Mouse (Mus musculus) hindbrain, embryonic 11.5 days (tissue): ENCODE data around the gene Krt6a. TPM values are rescaled to one million over a fixed set of nuclear protein-coding genes. Genes with fewer than 3 reads are reported as not detected.
"Not testable (repeated sequence)": the region's sequence is repeated elsewhere in the genome, so short reads cannot be mapped to it uniquely, and the experiment has no call there.

Experiments used
- ATAC-seq: fragments of 200-750 bp; cut with Nextera tagmentation; 2 replicates; pipeline ENCODE4 v1.8.0; 2017; ENCODE audit warnings: mild to moderate bottlenecking, moderate TSS enrichment, moderate library complexity; ENCODE audit not compliant: low FRiP score
- DNase-seq: peaks from one replicate; pipeline ENCODE4 v3.0.0-alpha.2; 2015; ENCODE audit warnings: low spot score
- H3K27ac ChIP-seq: fragments of 300-500 bp; sonication (generic); 2 replicates; pipeline ENCODE4 v1.5.1; 2014; ENCODE audit warnings: mild to moderate bottlenecking, low read depth, low read length
- H3K27me3 ChIP-seq: fragments of 300-500 bp; sonication (generic); 2 replicates; pipeline ENCODE4 v1.6.1; 2014; ENCODE audit warnings: mild to moderate bottlenecking, low read length, moderate library complexity, mixed read lengths; ENCODE audit not compliant: control insufficient read depth, insufficient read depth
- H3K36me3 ChIP-seq: fragments of 300-500 bp; sonication (generic); 2 replicates; pipeline ENCODE4 v1.6.1; 2014; ENCODE audit warnings: mild to moderate bottlenecking, low read length, moderate library complexity, mixed read lengths; ENCODE audit not compliant: control insufficient read depth, insufficient read depth
- H3K4me1 ChIP-seq: fragments of 300-500 bp; sonication (generic); replicated peaks from 2 replicates; pipeline ENCODE4 v1.6.1; 2014; ENCODE audit warnings: low read length, mixed read lengths; ENCODE audit not compliant: control insufficient read depth, insufficient read depth
- H3K4me2 ChIP-seq: fragments of 300-500 bp; sonication (generic); replicated peaks from 2 replicates; pipeline ENCODE4 v1.6.1; 2014; ENCODE audit warnings: mild to moderate bottlenecking, low read depth, low read length
- H3K4me3 ChIP-seq: fragments of 300-500 bp; sonication (generic); 2 replicates; pipeline ENCODE4 v1.5.1; 2014; ENCODE audit warnings: low read depth, low read length
- H3K9ac ChIP-seq: fragments of 300-500 bp; sonication (generic); 2 replicates; pipeline ENCODE4 v1.6.1; 2014; ENCODE audit warnings: low read depth, low read length
- H3K9me3 ChIP-seq: fragments of 300-500 bp; sonication (generic); 2 replicates; pipeline ENCODE4 v1.6.1; 2016; ENCODE audit warnings: low read length; ENCODE audit not compliant: control insufficient read depth
- WGBS: fragments of 180-500 bp; shearing (Covaris S2); extraction: QIAGEN DNeasy Blood & Tissue Kit; methylation state at CpG from one replicate; pipeline ENCODE4 v1.1.7; 2014; 5-methylcytosine and 5-hydroxymethylcytosine counted together
- polyA plus RNA-seq: library from polyadenylated mRNA; unstranded; fragments of >200 nt; fragmentation: Nextera tagmentation; extraction: Ambion mirVana; gene quantifications from 2 replicates; pipeline ENCODE4 v1.2.1, GENCODE M21; 2014

The Krt6a gene
- polyA plus RNA-seq, 1 experiment from 2014 or later = not detected

DNA sequence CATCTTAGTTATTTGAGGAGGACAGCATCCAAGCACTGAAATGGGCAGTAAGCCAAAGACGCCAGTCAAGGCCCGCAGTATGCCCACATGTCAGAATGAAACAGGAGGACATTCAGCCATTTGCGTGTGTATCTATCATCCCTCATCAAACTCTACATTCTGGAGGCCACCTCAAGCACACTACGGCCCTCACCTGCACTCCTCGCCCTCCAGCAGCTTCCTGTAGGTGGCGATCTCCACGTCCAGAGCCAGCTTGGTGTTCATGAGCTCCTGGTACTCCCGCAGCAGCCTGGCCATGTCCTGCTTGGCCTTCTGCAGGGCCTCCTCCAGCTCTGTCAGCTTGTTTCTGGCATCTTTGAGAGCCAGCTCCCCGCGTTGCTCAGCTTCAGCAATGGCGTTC is 14.6 kb upstream of the Krt6a start:
- H3K4me3 ChIP-seq = no peak overlapping the region
- WGBS = 67% methylated on average over 11 of the region's 11 CpGs
- no peaks in the 10 kb centered on the region for H3K4me1 ChIP-seq
- no peaks in the 10 kb centered on the region for H3K9me3 ChIP-seq
- H3K36me3 ChIP-seq = no peaks in the 10 kb centered on the region
- no peak overlapping the region for H3K4me2 ChIP-seq
- H3K9ac ChIP-seq = no peak overlapping the region
- no peaks in the 10 kb centered on the region for H3K27me3 ChIP-seq
- DNase-seq (no peak), ATAC-seq (no peak)
- H3K27ac ChIP-seq = no peak overlapping the region

GRCm38 (mm10) chr15:101707454-101707853 is 13.3 kb upstream of the Krt6a start:
- no peaks in the 10 kb centered on the region for H3K36me3 ChIP-seq
- no peak for DNase-seq
- no peaks in the 10 kb centered on the region for H3K4me1 ChIP-seq
- no peaks in the 10 kb centered on the region for H3K9me3 ChIP-seq
- H3K4me2 ChIP-seq = no peak overlapping the region
- no peaks in the 10 kb centered on the region for H3K27me3 ChIP-seq
- 88% methylated on average over 9 of the region's 9 CpGs for WGBS
- no peak overlapping the region for H3K9ac ChIP-seq
- H3K27ac ChIP-seq = no peak overlapping the region
- no peak overlapping the region for H3K4me3 ChIP-seq
- no peak for ATAC-seq

GRCm38 (mm10) chr15:101704066-101704465 is 10.0 kb upstream of the Krt6a start:
- DNase-seq (peak; percentile 44), ATAC-seq (no peak)
- Histone ChIP-seq H3K36me3 (no peaks in the 10 kb centered on the region), H3K9ac (no peak overlapping the region), H3K4me3 (no peak overlapping the region), H3K4me1 (no peaks in the 10 kb centered on the region), H3K9me3 (no peaks in the 10 kb centered on the region), H3K27me3 (no peaks in the 10 kb centered on the region), H3K27ac (no peak overlapping the region), H3K4me2 (no peak overlapping the region)
- 74% methylated on average over 4 of the region's 4 CpGs for WGBS

GRCm38 (mm10) chr15:101702380-101702779 is 8.3 kb upstream of the Krt6a start:
- DNase-seq (no peak), ATAC-seq (no peak)
- WGBS = 11% methylated on average over 2 of the region's 2 CpGs

DNA sequence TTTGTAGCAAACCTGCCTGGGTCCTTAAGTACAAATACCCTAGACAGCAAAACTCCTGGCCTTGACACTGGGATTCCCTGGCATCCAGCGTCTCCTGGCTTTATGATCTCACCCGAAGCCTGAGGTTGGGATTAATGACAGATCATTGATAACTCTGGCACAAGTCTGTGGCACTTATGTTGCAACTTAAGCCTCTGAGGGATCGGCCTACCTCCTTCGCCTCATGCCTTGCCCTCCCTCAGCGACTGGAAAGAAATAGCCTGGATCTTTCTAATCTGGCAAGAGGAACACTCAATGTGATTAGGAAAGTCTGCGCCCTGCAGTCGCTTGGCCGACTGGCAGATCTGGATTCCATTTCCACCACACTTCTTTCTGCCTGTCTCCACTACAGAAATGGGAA is 5.8 kb upstream of the Krt6a start:
- WGBS = 87% methylated on average over 8 of the region's 8 CpGs
- no peak for DNase-seq
- Histone ChIP-seq H3K27ac (no peak overlapping the region), H3K9ac (no peak overlapping the region), H3K4me1 (no peaks in the 10 kb centered on the region), H3K4me2 (no peak overlapping the region), H3K4me3 (no peak overlapping the region), H3K9me3 (no peaks in the 10 kb centered on the region), H3K36me3 (no peaks in the 10 kb centered on the region), H3K27me3 (no peaks in the 10 kb centered on the region)
- ATAC-seq = no peak

More at GRCm38 (mm10) chr15:101702380-101702779, 8.3 kb upstream of the Krt6a start:
- no peaks in the 10 kb centered on the region for H3K27me3 ChIP-seq
- no peak overlapping the region for H3K27ac ChIP-seq
- no peak overlapping the region for H3K4me3 ChIP-seq
- no peak overlapping the region for H3K9ac ChIP-seq
- no peaks in the 10 kb centered on the region for H3K36me3 ChIP-seq
- no peak overlapping the region for H3K4me2 ChIP-seq
- H3K4me1 ChIP-seq = no peaks in the 10 kb centered on the region
- H3K9me3 ChIP-seq = no peaks in the 10 kb centered on the region

DNA sequence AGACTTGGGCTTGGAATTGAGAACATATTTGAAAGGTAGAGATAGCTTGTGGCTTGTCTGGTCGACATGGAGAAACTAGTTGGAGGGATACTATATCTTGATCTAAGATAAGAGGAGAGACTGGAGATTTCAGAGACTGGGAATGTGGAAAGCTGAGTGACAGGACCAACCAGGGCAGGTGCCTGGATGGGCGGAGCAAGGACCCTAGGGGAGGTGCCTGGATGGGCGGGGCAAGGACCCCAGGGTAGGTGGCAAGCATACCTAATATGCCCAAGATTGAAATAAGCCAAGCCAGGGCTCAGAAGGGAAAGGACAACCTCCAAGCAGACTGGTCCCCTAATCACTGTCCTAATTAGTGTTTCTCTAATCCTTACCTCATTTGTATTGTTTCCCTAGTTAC is 5.1 kb upstream of the Krt6a start:
- 63% methylated on average over 3 of the region's 3 CpGs for WGBS
- H3K27me3 ChIP-seq = no peaks in the 10 kb centered on the region
- H3K4me3 ChIP-seq = no peak overlapping the region
- DNase-seq = no peak
- no peaks in the 10 kb centered on the region for H3K36me3 ChIP-seq
- no peaks in the 10 kb centered on the region for H3K9me3 ChIP-seq
- H3K9ac ChIP-seq = no peak overlapping the region
- ATAC-seq = no peak
- H3K4me2 ChIP-seq = no peak overlapping the region
- no peaks in the 10 kb centered on the region for H3K4me1 ChIP-seq
- H3K27ac ChIP-seq = no peak overlapping the region

DNA sequence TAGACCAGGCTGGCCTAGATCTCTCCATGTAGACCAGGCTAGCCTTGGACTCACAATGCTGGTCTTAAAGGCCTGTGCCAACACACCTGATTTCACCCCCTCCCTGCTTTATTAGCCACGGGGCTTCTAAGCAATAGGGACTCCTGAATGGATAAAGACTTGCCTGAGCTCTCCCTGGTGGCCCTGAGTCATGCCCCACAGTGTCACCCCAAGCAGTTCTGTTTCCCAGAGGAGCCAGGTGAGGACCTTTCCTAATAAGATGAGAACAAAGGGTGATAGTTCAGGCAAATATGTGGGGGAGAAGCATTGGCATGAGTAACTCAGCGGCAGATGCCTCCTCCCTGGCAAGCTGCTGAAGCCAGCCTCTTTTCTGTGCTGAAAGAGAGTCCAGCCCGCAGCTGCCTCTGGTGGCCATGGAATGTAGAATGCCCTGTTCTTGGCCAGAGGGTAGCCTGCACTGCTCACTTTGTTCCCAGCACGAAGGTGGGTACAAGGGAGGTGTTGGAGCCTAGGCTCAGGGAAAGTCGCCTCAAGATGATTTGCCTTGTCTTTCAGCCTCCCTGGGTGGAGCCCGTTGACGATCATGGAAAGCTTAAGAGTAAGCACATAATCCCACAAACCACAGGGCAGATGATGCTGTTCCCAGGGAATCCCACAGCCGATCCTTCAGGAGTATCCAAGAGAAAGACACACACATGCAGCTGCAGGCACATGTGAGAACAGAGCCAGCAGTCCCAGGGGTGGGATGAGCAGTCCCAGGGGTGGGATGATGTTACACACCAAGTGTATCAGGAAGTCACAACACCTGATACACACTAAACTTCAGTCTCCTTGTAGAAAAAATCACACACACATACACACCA is 3.5 kb upstream of the Krt6a start:
- Histone ChIP-seq H3K36me3 (no peaks in the 10 kb centered on the region), H3K4me3 (no peak overlapping the region), H3K9me3 (no peaks in the 10 kb centered on the region), H3K27me3 (no peaks in the 10 kb centered on the region), H3K9ac (no peak overlapping the region), H3K4me1 (no peaks in the 10 kb centered on the region), H3K4me2 (no peak overlapping the region), H3K27ac (no peak overlapping the region)
- ATAC-seq (no peak), DNase-seq (no peak)
- 72% methylated on average over 8 of the region's 8 CpGs for WGBS

DNA sequence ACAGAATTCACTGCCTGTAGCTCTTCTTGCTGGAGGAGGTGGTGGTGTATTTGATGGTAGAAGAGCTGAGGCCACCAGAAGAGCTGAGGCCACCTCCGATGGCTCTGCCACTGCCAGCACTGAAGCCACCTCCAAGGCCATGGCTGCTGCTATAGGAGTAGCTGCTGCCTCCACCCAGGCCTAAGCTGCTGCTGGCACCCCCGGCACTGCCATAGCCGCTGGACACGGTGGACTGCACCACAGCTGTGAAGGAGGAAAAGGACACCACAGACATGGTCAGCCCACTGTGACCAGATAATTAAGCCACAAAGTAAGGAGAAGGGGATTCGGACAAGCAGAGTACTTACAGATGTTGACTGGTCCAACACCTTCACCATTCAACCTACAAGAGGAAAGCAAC is 3.6 kb downstream of the Krt6a start:
- H3K4me2 ChIP-seq, H3K27ac ChIP-seq, H3K4me1 ChIP-seq, H3K4me3 ChIP-seq, DNase-seq, H3K36me3 ChIP-seq, H3K9me3 ChIP-seq, ATAC-seq, H3K9ac ChIP-seq, H3K27me3 ChIP-seq: not testable (repeated sequence)
- WGBS = 91% methylated on average over 5 of the region's 5 CpGs

- Histone ChIP-seq H3K36me3 (no peaks in the 10 kb centered on the region), H3K4me1 (no peaks in the 10 kb centered on the region), H3K4me3 (no peak overlapping the region), H3K9me3 (no peaks in the 10 kb centered on the region), H3K27me3 (no peaks in the 10 kb centered on the region), H3K9ac (no peak overlapping the region), H3K27ac (no peak overlapping the region), H3K4me2 (no peak overlapping the region)
- DNase-seq = no peak
- ATAC-seq = no peak
- 78% methylated on average over 2 of the region's 2 CpGs for WGBS
Observed at GRCm38 (mm10) chr15:101688161-101688560, 5.9 kb downstream of the Krt6a start.
